In genomic region chr19:52962745-52963144, GRCm38 (mm10) we compare ENCODE assay signal across 25 mouse cellular contexts.
"Had no signal": no experiment of that assay in that cellular context is flagged by ENCODE, and none has a peak within 500 bp of the region (broad histone marks: within the 10 kb centered on the region; RNA-seq: fewer than 3 reads in every experiment).

No protein-coding gene starts in this region.

- H3K36me3 ChIP-seq: embryonic facial prominence, embryonic 10.5 days; embryonic facial prominence, embryonic 12.5 days; embryonic facial prominence, embryonic 13.5 days; embryonic facial prominence, embryonic 15.5 days; forebrain, embryonic 10.5 days; forebrain, embryonic 12.5 days; forebrain, embryonic 15.5 days; heart, embryonic 10.5 days had no signal

- H3K9ac ChIP-seq: embryonic facial prominence, embryonic 12.5 days; embryonic facial prominence, embryonic 13.5 days; embryonic facial prominence, embryonic 15.5 days; forebrain, embryonic 12.5 days; forebrain, embryonic 13.5 days; forebrain, embryonic 15.5 days; forebrain, postnatal 0 days had no signal

- H3K4me1 ChIP-seq: embryonic facial prominence, embryonic 10.5 days; embryonic facial prominence, embryonic 12.5 days; embryonic facial prominence, embryonic 13.5 days; embryonic facial prominence, embryonic 15.5 days; forebrain, embryonic 13.5 days; forebrain, embryonic 15.5 days; heart, embryonic 10.5 days had no signal

- H3K9me3 ChIP-seq: embryonic facial prominence, embryonic 10.5 days; embryonic facial prominence, embryonic 12.5 days; embryonic facial prominence, embryonic 13.5 days; embryonic facial prominence, embryonic 15.5 days; forebrain, embryonic 10.5 days; forebrain, embryonic 12.5 days; forebrain, embryonic 13.5 days; forebrain, embryonic 15.5 days; heart, embryonic 10.5 days had no signal

- H3K4me3 ChIP-seq: embryonic facial prominence, embryonic 10.5 days; embryonic facial prominence, embryonic 12.5 days; embryonic facial prominence, embryonic 13.5 days; embryonic facial prominence, embryonic 15.5 days; erythroblast, embryonic 14.5 days; forebrain, embryonic 10.5 days; forebrain, embryonic 12.5 days; forebrain, embryonic 13.5 days; forebrain, embryonic 15.5 days; gastrocnemius, adult 2 months; heart, adult 2 months; heart, embryonic 10.5 days had no signal

- DNase-seq: cerebellum, adult 9-11 months; cerebellum, postnatal 10 days; cerebellum, postnatal 14 days; cerebellum, postnatal 25 days; cerebellum, postnatal 36 days; embryo, embryonic 11 days; forebrain, postnatal 0 days; gastrocnemius, adult 2 months; gastrocnemius, postnatal 10 days; gastrocnemius, postnatal 14 days; gastrocnemius, postnatal 25 days; gastrocnemius, postnatal 36 days; heart, adult 11 months; heart, adult 18-20 months; heart, adult 2 months had no signal

- H3K27ac ChIP-seq: embryonic facial prominence, embryonic 10.5 days; embryonic facial prominence, embryonic 12.5 days; embryonic facial prominence, embryonic 13.5 days; embryonic facial prominence, embryonic 15.5 days; forebrain, embryonic 10.5 days; forebrain, embryonic 12.5 days; forebrain, embryonic 13.5 days; forebrain, embryonic 15.5 days; gastrocnemius, adult 2 months; heart, adult 2 months; heart, embryonic 10.5 days had no signal

- H3K27me3 ChIP-seq: embryonic facial prominence, embryonic 12.5 days; embryonic facial prominence, embryonic 13.5 days; embryonic facial prominence, embryonic 15.5 days; forebrain, embryonic 12.5 days; forebrain, embryonic 13.5 days; forebrain, embryonic 15.5 days had no signal
